Mouse (Mus musculus) brain, adult 2 months (tissue): ENCODE measurements at regions not wholly inside any gene's neighbourhood (a gene's known extent, or its start where the extent isn't known, plus 50 kb on each side); places are given as distances from the start of the nearest gene placed in this dataset.

Source experiments
- DNase-seq: peaks from one replicate; pipeline ENCODE4 v3.0.0; 2011; ENCODE audit warnings: low read depth, low spot score

GRCm38 (mm10) chrX:45842621-45843020 lies 486.2 kb upstream of the Actrt1 start:
- DNase-seq = peak; percentile 10
